Mouse (Mus musculus) E14TG2a.4 (cell line): ENCODE data around the gene Aar2.

Experiments
- CTCF ChIP-seq: conservative IDR thresholded peaks from 2 replicates; pipeline ENCODE4 v1.5.1; 2014; ENCODE audit warnings: low read length
- POU5F1 ChIP-seq: IDR thresholded peaks from 2 replicates; pipeline ENCODE4 v1.6.1; 2014; ENCODE audit warnings: low read length, borderline replicate concordance

DNA sequence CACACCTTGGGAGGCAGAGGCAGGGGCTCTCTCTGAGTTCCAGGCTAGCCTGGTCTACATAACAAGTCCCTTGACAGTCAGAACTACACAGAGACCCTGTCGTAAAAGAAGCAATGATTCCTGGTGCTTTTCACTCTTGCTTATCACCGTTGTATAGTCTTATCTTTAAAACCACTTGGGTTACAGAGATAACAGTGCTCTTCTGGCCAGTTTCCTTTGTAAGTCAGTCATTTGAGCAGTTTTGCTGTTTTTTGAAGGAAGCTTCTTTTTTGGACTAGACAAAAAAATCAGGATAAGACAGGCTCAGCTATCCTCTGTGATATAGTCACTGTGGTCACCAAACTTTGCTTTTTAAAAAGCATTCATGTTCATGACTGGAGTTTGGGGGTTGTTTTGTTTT lies 14.4 kb downstream of the Aar2 start:
- TF ChIP-seq CTCF (no peak), POU5F1 (no peak)
